Mouse (Mus musculus) ES-E14 (cell line): Measurements from ENCODE around the gene Mrpl33. TPM values are rescaled to one million over a fixed set of nuclear protein-coding genes. Genes with fewer than 3 reads are reported as not detected.
"Not testable (repeated sequence)": the region's sequence is repeated elsewhere in the genome, so short reads cannot be mapped to it uniquely, and the experiment has no call there.

ENCODE experiments used
- DNase-seq: peaks from one replicate; pipeline ENCODE4 v3.0.0-alpha.2; 2013; ENCODE audit warnings: low read depth, low spot score
- H3K27ac ChIP-seq: 2 replicates; pipeline ENCODE4 v1.5.1; 2012; ENCODE audit warnings: low read depth, mild to moderate bottlenecking, low read length, moderate library complexity, mixed read lengths; ENCODE audit not compliant: poor library complexity, insufficient read depth, severe bottlenecking
- H3K36me3 ChIP-seq: 2 replicates; pipeline ENCODE4 v1.6.1; 2012; ENCODE audit warnings: mild to moderate bottlenecking, low read length, moderate library complexity, mixed read lengths; ENCODE audit not compliant: control insufficient read depth, poor library complexity, insufficient read depth, severe bottlenecking
- H3K4me1 ChIP-seq, 2 experiments: fragments of 150-350 bp in 1 of 2; sonication (generic) in 1 of 2; 2 replicates each; pipeline ENCODE4 v1.6.1; 2012; ENCODE audit warnings: low read length in 2 of 2, mild to moderate bottlenecking in 1 of 2, mixed read lengths in 1 of 2; ENCODE audit not compliant: control insufficient read depth in 2 of 2, insufficient read depth in 2 of 2, poor library complexity in 1 of 2
- H3K4me3 ChIP-seq, 2 experiments: fragments of 150-350 bp in 1 of 2; sonication (generic) in 1 of 2; 2 replicates each; pipeline ENCODE4 v1.5.1; 2012; ENCODE audit warnings: low read length in 2 of 2, low read depth in 1 of 2, mild to moderate bottlenecking in 1 of 2, mixed read lengths in 1 of 2; ENCODE audit not compliant: insufficient read depth in 1 of 2, poor library complexity in 1 of 2, severe bottlenecking in 1 of 2
- H3K9ac ChIP-seq: 2 replicates; pipeline ENCODE4 v1.6.1; 2012; ENCODE audit warnings: low read depth, mild to moderate bottlenecking, low read length, mixed read lengths; ENCODE audit not compliant: poor library complexity, insufficient read depth, severe bottlenecking
- H3K9me3 ChIP-seq: fragments of 150-350 bp; sonication (generic); 2 replicates; pipeline ENCODE4 v1.6.1; 2012; ENCODE audit warnings: low read depth, mild to moderate bottlenecking, low read length; ENCODE audit not compliant: control insufficient read depth, insufficient read depth
- CHD2 ChIP-seq: IDR thresholded peaks from 2 replicates; pipeline ENCODE4 v1.6.1; 2014; ENCODE audit warnings: mild to moderate bottlenecking, low read depth, low read length, inconsistent platforms
- HCFC1 ChIP-seq: IDR thresholded peaks from 2 replicates; pipeline ENCODE4 v1.6.1; 2012; ENCODE audit warnings: low read length, inconsistent platforms, borderline replicate concordance; ENCODE audit not compliant: insufficient read depth
- MAFK ChIP-seq: IDR thresholded peaks from 2 replicates; pipeline ENCODE4 v1.6.1; 2014; ENCODE audit warnings: mild to moderate bottlenecking, low read depth, low read length, inconsistent platforms; ENCODE audit not compliant: insufficient read depth
- ZC3H11A ChIP-seq: IDR thresholded peaks from 2 replicates; pipeline ENCODE4 v1.6.1; 2012; ENCODE audit warnings: low read depth, mild to moderate bottlenecking, inconsistent platforms, low read length, borderline replicate concordance
- ZNF384 ChIP-seq: IDR thresholded peaks from 2 replicates; pipeline ENCODE4 v1.6.1; 2012; ENCODE audit warnings: low read depth, low read length, inconsistent platforms
- in situ Hi-C, 2 experiments: fragments of 600-800 bp; cut with MboI; formaldehyde crosslinking; loops; one replicate each; pipeline ENCODE4 v1.15.1; 2025; ENCODE audit warnings: low sequenced_read_pairs in 2 of 2, inconsistent platforms in 1 of 2; ENCODE audit not compliant: unreplicated experiment in 2 of 2
- total RNA-seq: library from RNA; depleted of rRNA; stranded (reverse); fragments of 300-350 nt; gene quantifications from 2 replicates; pipeline ENCODE4 v1.2.3, GENCODE M21; 2012

Gene Mrpl33
- total RNA-seq, 1 experiment: 172 TPM

DNA sequence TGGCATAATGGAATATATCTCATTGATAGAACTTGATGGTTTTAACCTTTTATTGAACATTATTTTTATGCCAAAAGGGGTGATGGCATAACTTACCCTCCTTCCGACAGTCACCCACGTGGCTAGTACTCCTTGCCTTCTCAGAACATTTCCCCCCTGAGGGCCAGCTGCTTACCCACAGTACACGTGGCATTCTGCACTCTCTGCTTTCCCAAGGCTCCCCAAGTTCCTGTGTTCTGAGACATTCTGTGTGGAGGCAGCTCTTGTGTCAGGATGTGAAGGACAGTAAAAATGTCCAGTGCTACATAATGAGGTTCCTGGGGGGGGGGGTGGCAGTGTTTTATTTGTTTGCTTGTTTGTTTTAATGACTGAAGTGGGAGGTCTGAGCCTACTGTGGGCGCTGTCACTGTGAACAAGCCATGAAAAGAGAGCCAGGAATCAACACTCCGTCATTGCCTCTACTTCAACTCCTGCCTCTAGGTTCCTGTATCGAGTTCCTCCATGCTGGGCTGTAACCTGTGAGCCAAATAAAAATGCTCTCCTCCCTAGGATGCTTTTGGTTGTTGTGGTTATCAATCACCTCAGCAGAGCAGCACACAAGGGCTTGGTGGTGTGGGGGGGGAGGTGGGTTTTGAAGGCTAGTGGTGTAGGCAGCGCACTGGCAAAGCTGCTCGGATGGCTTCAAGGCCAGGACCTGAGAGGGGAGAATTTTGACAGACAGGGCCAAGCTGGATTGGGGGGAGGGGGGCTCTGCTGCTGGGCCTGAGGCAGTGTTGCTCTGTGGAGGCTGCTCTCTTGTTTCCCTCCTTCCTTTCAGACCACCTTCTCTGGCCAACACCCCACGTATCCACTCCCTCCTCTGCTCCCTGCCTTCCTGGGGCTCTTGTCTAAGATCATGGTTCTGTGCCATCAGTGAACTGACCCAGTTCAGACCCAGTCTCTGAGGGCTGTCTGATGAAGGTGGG is 31.1 kb downstream of the Mrpl33 start:
- Histone ChIP-seq H3K27ac (peak overlapping the region; percentile 59), H3K9ac (peak overlapping the region; percentile 28; the same call in 1 of the 2 replicates), H3K36me3 (no peaks in the 10 kb centered on the region; the same call in 1 of the 2 replicates), H3K4me3 (no peak overlapping the region), H3K9me3 (no peaks in the 10 kb centered on the region), H3K4me1 (peaks cover 12 to 36% of the 10 kb centered on the region in 2 experiments)
- no peak for DNase-seq
- TF ChIP-seq MAFK: no peak
- no peak for TF ChIP-seq ZNF384
- no peak for TF ChIP-seq ZC3H11A
- TF ChIP-seq HCFC1: no peak
- no peak for TF ChIP-seq CHD2
- in situ Hi-C loops: no loop called here

DNA sequence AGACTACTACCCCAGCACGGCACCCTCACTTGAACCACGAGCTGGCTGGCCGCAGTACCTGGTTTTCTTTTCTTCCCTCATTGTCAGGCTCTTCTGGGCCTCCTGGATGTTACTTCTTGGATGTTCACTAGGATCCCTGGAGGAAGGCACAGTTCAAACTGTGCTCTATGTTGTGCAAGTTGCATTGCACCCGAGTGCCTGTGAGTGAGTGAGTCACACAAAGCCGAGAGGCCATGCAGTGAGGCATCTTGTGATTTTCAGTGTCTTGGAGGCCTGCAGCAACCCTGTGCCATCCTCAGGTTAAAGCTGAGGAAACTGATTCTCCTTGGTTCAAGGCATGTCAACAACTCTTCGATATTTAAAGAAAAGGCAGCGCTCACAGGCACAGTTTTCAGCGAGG is 31.8 kb downstream of the Mrpl33 start:
- Histone ChIP-seq H3K27ac (peak overlapping the region; percentile 59; the same call in 1 of the 2 replicates), H3K4me3 (no peak overlapping the region), H3K9me3 (no peaks in the 10 kb centered on the region), H3K4me1 (peaks cover 17 to 33% of the 10 kb centered on the region in 2 experiments), H3K36me3 (no peaks in the 10 kb centered on the region; the same call in 1 of the 2 replicates), H3K9ac (peak overlapping the region; percentile 28; the same call in 1 of the 2 replicates)
- no peak for TF ChIP-seq MAFK
- TF ChIP-seq HCFC1: no peak
- no peak for TF ChIP-seq ZC3H11A
- TF ChIP-seq CHD2: no peak
- TF ChIP-seq ZNF384: no peak
- in situ Hi-C loops: no loop called here
- no peak for DNase-seq

DNA sequence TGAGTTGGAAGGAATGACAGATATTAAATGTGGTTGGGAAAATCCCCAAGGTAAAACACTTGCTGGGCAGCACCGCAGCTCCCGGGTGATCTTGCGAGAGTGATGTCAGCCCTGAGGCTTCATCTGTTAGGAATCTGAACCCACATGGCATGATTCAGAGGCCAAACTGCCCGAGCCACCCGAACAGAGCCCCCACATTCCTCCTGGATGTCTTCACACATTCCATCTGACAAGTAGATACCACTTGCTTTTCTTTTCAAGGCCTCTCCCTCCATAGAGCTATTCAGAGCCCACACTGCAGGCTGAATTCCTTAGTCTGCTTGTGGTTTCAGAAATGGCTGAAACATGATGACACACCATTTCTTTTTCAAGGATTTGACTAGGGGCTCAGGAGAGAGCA is 33.3 kb downstream of the Mrpl33 start:
- TF ChIP-seq MAFK: peak; percentile 87
- TF ChIP-seq CHD2: 0 out of 2 replicates have a peak, but pooled peaks have one; percentile 22
- TF ChIP-seq ZC3H11A: no peak
- peak; percentile 21 for DNase-seq
- Histone ChIP-seq H3K9ac (peak overlapping the region; percentile 49; the same call in 1 of the 2 replicates), H3K9me3 (no peaks in the 10 kb centered on the region), H3K36me3 (no peaks in the 10 kb centered on the region; the same call in 1 of the 2 replicates), H3K4me3 (peak overlapping the region in 1 of 2 experiments; percentile 12; a peak in 1 of 4 replicates), H3K27ac (peak overlapping the region; percentile 83), H3K4me1 (peaks cover 17 to 35% of the 10 kb centered on the region in 2 experiments)
- in situ Hi-C loops: no loop called here

DNA sequence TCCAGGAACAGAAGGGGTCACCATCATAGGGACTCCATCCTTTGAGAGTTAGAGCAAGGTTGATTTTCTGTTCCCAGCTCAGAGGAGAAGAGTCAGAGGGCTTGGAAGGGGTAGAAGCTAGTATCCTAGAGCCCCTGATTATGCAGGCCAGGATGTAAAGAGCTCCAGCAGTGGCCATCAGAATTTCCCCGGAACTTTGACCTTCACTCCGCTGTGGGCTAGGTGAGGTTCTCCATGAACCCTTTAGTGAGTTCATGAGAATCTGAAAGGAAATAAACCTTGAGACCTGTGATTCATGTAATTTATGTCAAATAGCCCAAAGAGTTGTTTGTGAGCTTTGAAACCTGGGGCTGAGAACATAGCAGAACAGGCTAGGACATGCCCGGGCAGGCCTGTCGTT is 34.4 kb downstream of the Mrpl33 start:
- H3K9ac ChIP-seq, H3K4me3 ChIP-seq, H3K36me3 ChIP-seq, H3K9me3 ChIP-seq, DNase-seq, in situ Hi-C loops: not testable (repeated sequence)
- Histone ChIP-seq H3K27ac (peak overlapping the region; percentile 77; the same call in 1 of the 2 replicates), H3K4me1 (peaks cover 23 to 40% of the 10 kb centered on the region in 2 experiments)
